Mouse (Mus musculus) lung, embryonic 16.5 days (tissue): ENCODE measurements around the gene Nit1. TPM values are rescaled to one million over a fixed set of nuclear protein-coding genes. Genes with fewer than 3 reads are reported as not detected.
A peak's percentile ranks its signal among the peaks of the same experiment; 100 is the strongest.
"Not testable (repeated sequence)": the region's sequence is repeated elsewhere in the genome, so short reads cannot be mapped to it uniquely, and the experiment has no call there.

ENCODE experiments used
- ATAC-seq: fragments of 200-750 bp; cut with Nextera tagmentation; 2 replicates; pipeline ENCODE4 v1.8.0; 2017; ENCODE audit warnings: low read depth, mild to moderate bottlenecking, moderate library complexity
- H3K27ac ChIP-seq: fragments of 300-500 bp; sonication (generic); 2 replicates; pipeline ENCODE4 v1.5.1; 2014; ENCODE audit warnings: mild to moderate bottlenecking, control low read depth, low read length
- H3K27me3 ChIP-seq: fragments of 300-500 bp; sonication (generic); 2 replicates; pipeline ENCODE4 v1.6.1; 2014; ENCODE audit warnings: low read depth, low read length, mixed read lengths; ENCODE audit not compliant: control insufficient read depth, insufficient read depth
- H3K36me3 ChIP-seq: fragments of 300-500 bp; sonication (generic); 2 replicates; pipeline ENCODE4 v1.6.1; 2014; ENCODE audit warnings: low read length; ENCODE audit not compliant: control insufficient read depth, insufficient read depth
- H3K4me1 ChIP-seq: fragments of 300-500 bp; sonication (generic); replicated peaks from 2 replicates; pipeline ENCODE4 v1.6.1; 2014; ENCODE audit warnings: low read length, mixed read lengths; ENCODE audit not compliant: control insufficient read depth, insufficient read depth
- H3K4me2 ChIP-seq: fragments of 300-500 bp; sonication (generic); 2 replicates; pipeline ENCODE4 v1.6.1; 2014; ENCODE audit warnings: low read depth, low read length, control low read depth
- H3K4me3 ChIP-seq: fragments of 300-500 bp; sonication (generic); 2 replicates; pipeline ENCODE4 v1.5.1; 2014; ENCODE audit warnings: mild to moderate bottlenecking, low read length, control low read depth
- H3K9ac ChIP-seq: fragments of 300-500 bp; sonication (generic); 2 replicates; pipeline ENCODE4 v1.6.1; 2014; ENCODE audit warnings: low read length, control low read depth
- H3K9me3 ChIP-seq: fragments of 300-500 bp; sonication (generic); 2 replicates; pipeline ENCODE4 v1.6.1; 2016; ENCODE audit warnings: low read length; ENCODE audit not compliant: control insufficient read depth
- WGBS: fragments of 180-500 bp; shearing (Covaris S2); extraction: QIAGEN DNeasy Blood & Tissue Kit; methylation state at CpG from one replicate; pipeline ENCODE4 v1.1.7; 2014; 5-methylcytosine and 5-hydroxymethylcytosine counted together
- polyA plus RNA-seq: library from polyadenylated mRNA; unstranded; fragments of >200 nt; fragmentation: Nextera tagmentation; extraction: Ambion mirVana; gene quantifications from 2 replicates; pipeline ENCODE4 v1.2.1, GENCODE M21; 2015

The Nit1 gene
- polyA plus RNA-seq, 1 experiment from 2014 or later = 43.5 TPM

- Histone ChIP-seq H3K4me3 (no peak overlapping the region), H3K27ac (no peak overlapping the region), H3K4me1 (0 out of 2 replicates have a peak, but pooled peaks cover 2% of the 10 kb centered on the region), H3K4me2 (no peak overlapping the region), H3K9me3 (no peaks in the 10 kb centered on the region), H3K36me3 (no peaks in the 10 kb centered on the region), H3K9ac (no peak overlapping the region), H3K27me3 (no peaks in the 10 kb centered on the region)
- no peak for ATAC-seq
These were observed 24.0 kb downstream of the Nit1 start for GRCm38 (mm10) chr1:171321415-171321814.

GRCm38 (mm10) chr1:171320151-171320550 lies 25.3 kb downstream of the Nit1 start:
- H3K9ac ChIP-seq = 0 out of 2 replicates have a peak overlapping the region, but pooled peaks have one; percentile 15
- H3K27ac ChIP-seq = no peak overlapping the region
- H3K9me3 ChIP-seq = no peaks in the 10 kb centered on the region
- H3K4me3 ChIP-seq = no peak overlapping the region
- no peaks in the 10 kb centered on the region for H3K36me3 ChIP-seq
- no peaks in the 10 kb centered on the region for H3K4me1 ChIP-seq
- H3K4me2 ChIP-seq = no peak overlapping the region; the same call in 1 of the 2 replicates
- 21% methylated on average over 5 of the region's 5 CpGs for WGBS
- no peaks in the 10 kb centered on the region for H3K27me3 ChIP-seq
- no peak for ATAC-seq

- Histone ChIP-seq H3K27ac (no peak overlapping the region), H3K36me3 (no peaks in the 10 kb centered on the region), H3K4me1 (no peaks in the 10 kb centered on the region), H3K27me3 (no peaks in the 10 kb centered on the region), H3K4me3 (no peak overlapping the region), H3K9me3 (no peaks in the 10 kb centered on the region), H3K9ac (no peak overlapping the region), H3K4me2 (no peak overlapping the region; the same call in 1 of the 2 replicates)
- 23% methylated on average over 7 of the region's 7 CpGs for WGBS
- no peak for ATAC-seq
These were observed 25.7 kb downstream of the Nit1 start for GRCm38 (mm10) chr1:171319748-171320147.

- H3K4me3 ChIP-seq = no peak overlapping the region
- no peaks in the 10 kb centered on the region for H3K9me3 ChIP-seq
- H3K27me3 ChIP-seq = no peaks in the 10 kb centered on the region
- WGBS = 66% methylated on average over 2 of the region's 2 CpGs
- H3K36me3 ChIP-seq = no peaks in the 10 kb centered on the region
- ATAC-seq = no peak
- H3K4me1 ChIP-seq = no peaks in the 10 kb centered on the region
- no peak overlapping the region for H3K27ac ChIP-seq
- H3K9ac ChIP-seq = no peak overlapping the region
- no peak overlapping the region for H3K4me2 ChIP-seq
These were observed 36.1 kb downstream of the Nit1 start for GRCm38 (mm10) chr1:171309321-171309720.

GRCm38 (mm10) chr1:171306157-171306556 lies 39.3 kb downstream of the Nit1 start:
- H3K4me2 ChIP-seq, H3K4me1 ChIP-seq, H3K9ac ChIP-seq, H3K27me3 ChIP-seq, H3K27ac ChIP-seq, ATAC-seq, H3K36me3 ChIP-seq, H3K4me3 ChIP-seq, H3K9me3 ChIP-seq: not testable (repeated sequence)
- WGBS = 58% methylated on average over 5 of the region's 5 CpGs

GRCm38 (mm10) chr1:171298226-171298625 lies 47.2 kb downstream of the Nit1 start:
- Histone ChIP-seq H3K4me3 (no peak overlapping the region), H3K27ac (no peak overlapping the region), H3K4me1 (peaks cover 5% of the 10 kb centered on the region; the same call in 1 of the 2 replicates), H3K36me3 (no peaks in the 10 kb centered on the region), H3K9ac (no peak overlapping the region), H3K9me3 (no peaks in the 10 kb centered on the region), H3K27me3 (peaks cover 8% of the 10 kb centered on the region), H3K4me2 (no peak overlapping the region)
- 57% methylated on average over 3 of the region's 3 CpGs for WGBS
- ATAC-seq = no peak

- H3K27ac ChIP-seq = peak overlapping the region; percentile 97
- H3K4me3 ChIP-seq = peak overlapping the region; percentile 77
- peak overlapping the region; percentile 91 for H3K9ac ChIP-seq
- H3K4me1 ChIP-seq = peaks cover 7% of the 10 kb centered on the region; the same call in 1 of the 2 replicates
- no peaks in the 10 kb centered on the region for H3K9me3 ChIP-seq
- peak overlapping the region; percentile 58 for H3K4me2 ChIP-seq
- 7% methylated on average over 3 of the region's 3 CpGs for WGBS
- ATAC-seq = peak; percentile 6; the same call in 1 of the 2 replicates
- H3K27me3 ChIP-seq = peaks cover 8% of the 10 kb centered on the region
- no peaks in the 10 kb centered on the region; the same call in 1 of the 2 replicates for H3K36me3 ChIP-seq
These were observed 50.4 kb downstream of the Nit1 start for GRCm38 (mm10) chr1:171295063-171295402.

- peaks cover 7% of the 10 kb centered on the region; the same call in 1 of the 2 replicates for H3K4me1 ChIP-seq
- H3K36me3 ChIP-seq = peaks cover 4% of the 10 kb centered on the region
- no peaks in the 10 kb centered on the region for H3K9me3 ChIP-seq
- WGBS = under 1% methylated on average over 42 of the region's 42 CpGs
- peak; percentile 86 for ATAC-seq
- peak within 1 kb of the TSS; percentile 97 for H3K27ac ChIP-seq
- peak within 1 kb of the TSS; percentile 79 for H3K4me2 ChIP-seq
- peak within 1 kb of the TSS; percentile 91 for H3K9ac ChIP-seq
- H3K4me3 ChIP-seq = peak within 1 kb of the TSS; percentile 77
- peaks cover 8% of the 10 kb centered on the region for H3K27me3 ChIP-seq
These were observed 51.0 kb downstream of the Nit1 start, which contains the start of gene Ufc1 for GRCm38 (mm10) chr1:171294298-171295062. TSS of gene Ufc1 (minus strand) at chr1:171295024.

- no peak for ATAC-seq
- 25% methylated on average over 5 of the region's 5 CpGs for WGBS
- H3K9ac ChIP-seq = peak overlapping the region; percentile 91
- peaks cover 8% of the 10 kb centered on the region for H3K36me3 ChIP-seq
- H3K4me1 ChIP-seq = peaks cover 7% of the 10 kb centered on the region; the same call in 1 of the 2 replicates
- H3K4me3 ChIP-seq = peak overlapping the region; percentile 77
- H3K27ac ChIP-seq = peak overlapping the region; percentile 97
- no peaks in the 10 kb centered on the region for H3K9me3 ChIP-seq
- H3K4me2 ChIP-seq = peak overlapping the region; percentile 79
- H3K27me3 ChIP-seq = peaks cover 8% of the 10 kb centered on the region
These were observed 51.5 kb downstream of the Nit1 start for GRCm38 (mm10) chr1:171293906-171294297.
